Mouse (Mus musculus): ENCODE results near the gene Zfp462.

The Zfp462 gene

DNA sequence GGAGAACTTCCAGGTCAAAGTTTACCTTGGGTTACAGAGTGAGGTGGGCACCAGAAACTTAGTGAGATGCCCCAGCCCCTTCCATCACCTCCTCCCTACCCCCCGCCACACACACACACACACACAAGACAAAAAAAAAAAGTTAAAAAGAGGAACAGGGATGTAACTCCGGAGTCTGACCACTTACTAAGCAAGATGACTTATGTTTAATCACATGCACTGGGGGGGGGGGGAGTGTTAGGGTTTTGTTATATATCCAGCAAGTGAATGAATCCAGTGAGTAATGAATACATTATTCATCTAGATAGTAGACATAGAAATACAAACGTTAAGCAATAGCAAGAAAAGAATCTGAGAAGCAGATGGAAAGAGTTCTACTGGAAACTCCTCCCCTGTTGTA, 157.5 kb downstream of the Zfp462 start:
- in situ Hi-C loops (cut with MboI, MseI), result no loop called here

DNA sequence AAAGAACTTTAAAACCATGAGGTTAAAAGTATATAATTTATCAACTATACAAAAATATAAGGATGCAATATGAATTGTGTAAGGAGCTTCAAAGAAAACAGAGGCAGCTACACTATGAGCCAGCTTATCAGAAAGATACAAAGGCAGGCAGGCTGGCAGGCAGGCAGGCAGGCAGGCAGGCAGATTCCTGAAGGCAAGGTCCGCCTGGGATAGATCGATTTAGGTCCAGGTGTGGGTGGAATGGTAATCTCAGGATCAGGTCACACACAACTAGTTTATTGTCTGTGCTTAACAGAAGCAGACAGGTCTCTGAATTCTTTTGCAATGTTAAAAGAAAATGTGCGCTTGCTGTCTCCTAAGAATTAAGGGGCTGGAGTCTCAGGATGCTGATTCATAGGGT, 158.7 kb downstream of the Zfp462 start:
- in situ Hi-C loops (cut with MboI, MseI), result no loop called here

DNA sequence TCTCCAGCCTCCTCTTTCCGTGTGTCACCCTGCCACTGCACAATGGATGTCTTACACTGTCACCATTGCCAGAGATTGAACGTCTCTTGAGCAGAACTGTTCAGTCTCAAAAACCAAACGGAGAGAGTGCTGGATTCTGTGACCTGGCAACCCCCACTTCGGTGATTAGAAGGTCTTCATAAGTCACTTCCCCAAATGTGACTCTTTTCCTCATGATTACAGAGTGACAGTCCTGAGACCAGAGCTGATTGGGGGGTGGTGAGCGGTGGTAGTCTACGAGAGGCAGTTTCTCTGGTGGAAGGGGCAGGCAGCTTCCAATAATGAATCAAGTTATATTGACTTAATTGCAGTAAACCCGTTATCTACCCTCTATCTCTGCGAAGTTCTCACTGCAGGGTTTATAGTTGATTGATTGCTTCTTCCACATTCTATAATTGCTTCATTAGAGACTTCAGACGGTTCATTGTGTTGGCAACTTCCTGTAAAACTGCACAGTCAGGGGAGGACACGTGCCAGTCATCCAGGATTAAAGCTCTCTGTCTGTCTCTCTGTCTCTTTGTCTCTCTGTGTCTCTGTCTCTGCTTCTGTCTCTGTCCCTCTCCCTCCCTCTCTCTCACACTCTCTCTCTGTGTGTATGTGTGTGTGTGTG, 173.1 kb downstream of the Zfp462 start:
- in situ Hi-C loops (cut with MboI, MseI), result no loop called here

DNA sequence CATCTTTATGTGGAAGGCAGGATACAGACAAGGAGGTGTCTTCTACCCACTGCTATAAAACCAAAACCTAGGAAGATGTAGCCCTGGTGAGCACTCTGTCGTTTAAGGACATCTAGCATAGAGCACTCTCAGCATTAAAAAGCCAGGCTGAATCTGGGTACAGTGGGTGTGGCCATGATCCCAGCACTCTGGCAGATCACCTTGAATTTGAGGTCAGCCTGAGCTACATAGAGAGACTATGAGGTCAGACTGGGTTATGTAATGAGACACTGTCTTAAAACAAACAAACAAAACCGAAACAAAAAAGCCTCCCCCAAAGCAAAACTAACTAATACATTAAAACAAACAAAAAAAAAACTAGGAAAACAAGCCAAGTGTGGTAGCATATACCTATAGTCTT, 176.3 kb downstream of the Zfp462 start:
- in situ Hi-C loops (cut with MboI, MseI), result no loop called here

DNA sequence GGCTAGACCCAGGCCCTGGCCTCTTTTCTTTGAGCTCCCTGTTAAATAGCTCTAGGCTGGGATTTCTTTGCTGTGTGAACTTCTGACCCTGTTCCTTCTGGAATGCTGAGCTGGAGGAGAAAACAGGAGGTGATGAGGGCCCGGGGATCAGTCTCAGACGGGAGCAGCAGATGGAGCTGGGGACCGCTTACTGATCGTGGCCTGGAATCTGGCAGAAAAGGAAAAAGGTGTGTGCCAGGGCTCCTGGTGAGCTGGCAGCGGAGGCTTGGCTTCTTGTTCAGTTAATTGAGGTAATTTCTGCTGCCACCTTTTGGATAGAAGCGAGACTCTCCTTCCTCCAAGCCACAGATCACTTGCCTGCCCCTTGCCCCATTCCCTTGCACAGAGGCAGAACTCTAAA, 177.1 kb downstream of the Zfp462 start:
- in situ Hi-C loops (cut with MboI, MseI), result no loop called here

DNA sequence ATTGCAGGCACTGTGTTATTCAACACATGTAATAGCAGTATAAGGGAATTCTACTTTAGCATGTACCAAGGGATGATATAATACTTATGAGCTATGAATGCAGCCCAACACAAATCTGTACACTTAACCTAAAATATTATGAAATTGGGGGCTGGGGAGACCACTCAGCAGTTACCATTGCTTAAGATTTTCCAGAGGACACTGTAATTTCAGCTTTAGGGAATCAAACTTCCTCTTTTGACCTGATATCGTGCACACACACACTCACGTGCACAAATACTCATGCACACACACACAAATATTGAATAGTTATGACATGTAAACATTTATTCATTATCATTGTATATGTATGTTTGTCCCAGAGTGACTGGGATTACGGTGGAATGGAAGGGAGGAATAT, 179.3 kb downstream of the Zfp462 start:
- in situ Hi-C loops (cut with MboI, MseI), result no loop called here

DNA sequence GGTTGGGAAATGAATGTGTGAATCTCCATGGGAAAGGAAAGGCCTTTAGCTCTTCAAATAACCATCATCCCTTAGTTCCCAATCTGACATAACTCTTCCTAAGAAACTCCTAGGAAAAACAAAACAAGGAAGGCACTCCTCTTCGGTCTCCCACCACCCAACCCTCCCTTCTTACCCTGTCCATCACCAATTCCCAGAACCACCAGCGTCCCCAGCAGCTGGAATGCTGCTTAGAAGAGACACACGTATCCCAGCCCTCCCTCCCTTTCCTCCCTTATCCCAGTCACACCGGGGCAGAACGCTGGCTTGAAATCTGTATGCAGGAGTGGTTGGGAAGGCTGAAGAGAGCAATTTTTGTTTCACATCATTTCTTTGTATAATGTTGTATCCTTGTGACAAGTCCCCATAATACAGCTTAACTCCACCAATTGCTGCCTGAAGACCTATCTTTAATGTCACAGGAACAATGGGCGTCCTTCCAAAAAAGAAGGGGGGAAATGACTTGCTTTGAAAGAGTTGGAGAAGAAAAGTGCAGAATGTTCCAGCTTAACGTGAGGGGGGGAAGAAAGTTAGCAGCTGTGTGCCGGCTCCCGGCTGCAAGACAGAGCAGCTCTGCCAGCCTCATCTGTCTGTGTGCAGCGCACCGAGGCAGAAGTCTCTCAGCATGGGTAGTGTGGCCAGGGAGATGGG, 180.3 kb downstream of the Zfp462 start:
- in situ Hi-C loops (cut with MboI, MseI), result no loop called here

DNA sequence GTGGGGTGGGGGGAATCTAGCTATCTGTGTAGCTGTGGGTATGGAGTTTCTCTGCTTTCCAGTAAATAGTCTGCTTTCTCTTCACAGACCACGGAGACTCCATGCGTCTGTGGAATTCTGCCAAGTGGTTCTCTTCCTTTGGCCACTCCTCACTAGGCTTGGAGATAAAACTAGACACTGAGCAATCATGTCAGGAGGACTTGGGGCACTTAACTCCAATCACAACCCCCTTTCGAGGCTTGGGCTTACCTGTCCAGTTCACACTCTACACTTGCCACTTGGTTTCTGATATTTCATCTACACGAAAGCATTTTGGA, 180.8 kb downstream of the Zfp462 start:
- in situ Hi-C loops (cut with MboI, MseI), result no loop called here

DNA sequence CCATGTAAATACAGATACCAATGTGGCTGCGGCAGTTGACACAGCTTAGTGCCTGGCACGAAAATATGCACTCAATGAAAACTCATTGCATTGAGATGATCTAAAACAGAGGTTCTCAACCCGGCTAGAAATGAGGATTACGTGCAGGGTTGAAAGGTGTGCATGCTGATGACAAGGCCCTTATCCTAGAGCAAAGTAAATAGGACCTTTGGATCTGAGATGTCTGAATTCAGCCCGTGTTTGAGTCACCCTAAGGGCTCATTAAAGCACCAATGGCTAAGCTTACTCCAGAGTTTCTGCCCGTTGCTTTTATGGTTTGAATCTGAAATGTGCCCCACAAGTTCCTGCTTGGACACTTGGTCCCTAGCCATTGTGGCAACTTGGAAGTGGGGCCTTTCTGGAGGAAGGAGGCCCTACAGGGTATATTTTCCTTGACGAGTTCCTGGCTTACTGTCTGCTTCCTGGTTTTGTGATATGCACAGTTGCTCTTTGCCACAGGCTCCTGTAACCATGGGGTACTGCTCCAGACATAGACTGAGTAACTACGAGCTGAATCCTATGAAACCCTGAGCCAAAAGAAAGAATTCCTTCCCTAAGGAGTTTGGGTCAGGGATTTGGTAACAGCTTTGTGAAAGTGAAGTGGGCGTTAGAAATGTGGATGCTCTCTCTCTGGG, 182.5 kb downstream of the Zfp462 start:
- in situ Hi-C loops (cut with MboI, MseI), result no loop called here

DNA sequence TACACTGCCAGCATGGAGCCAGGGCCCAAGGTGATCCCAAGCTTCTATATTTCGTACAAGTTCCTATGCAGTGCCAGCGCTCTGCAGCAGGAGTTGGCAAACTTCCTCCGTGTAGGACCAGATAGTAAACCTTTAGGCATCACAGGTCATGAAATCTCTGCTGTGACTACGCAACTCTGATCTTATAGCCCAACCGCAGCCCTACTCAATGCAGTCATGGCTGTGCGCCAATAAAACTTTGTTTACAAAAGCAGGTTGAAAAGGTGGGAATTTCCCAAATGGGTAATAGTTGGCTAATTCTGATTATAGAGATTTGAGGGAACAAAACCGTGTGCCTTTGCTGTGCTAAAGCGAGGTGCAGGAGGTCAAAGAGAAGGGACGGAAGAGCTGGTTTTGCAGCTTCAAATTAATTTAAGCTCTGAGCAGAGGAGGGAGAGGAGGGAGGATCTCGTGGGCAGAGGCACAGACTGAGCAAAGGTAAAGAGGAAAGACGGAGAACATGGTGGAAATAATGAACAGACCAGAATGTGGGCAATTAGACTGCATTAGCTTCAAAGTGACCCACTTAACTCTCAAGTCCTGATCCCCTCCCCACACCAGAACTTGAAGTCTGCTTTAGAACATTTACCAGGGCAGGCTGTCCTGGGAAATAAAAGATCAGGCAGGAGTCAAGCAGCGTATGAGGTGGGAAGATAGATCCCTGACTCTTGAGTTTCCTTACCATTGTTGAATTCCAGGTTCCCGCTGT, 183.4 kb downstream of the Zfp462 start:
- in situ Hi-C loops (cut with MboI, MseI), result no loop called here

Measured in regulatory T cell (primary cell).